Mouse (Mus musculus): ENCODE data around the gene Hist1h2ag. TPM values are rescaled to one million over a fixed set of nuclear protein-coding genes. Genes with fewer than 3 reads are reported as not detected.
A peak's percentile ranks its signal among the peaks of the same experiment; 100 is the strongest.

Hist1h2ag gene
- total RNA-seq, 1 experiment, result 786 TPM

DNA sequence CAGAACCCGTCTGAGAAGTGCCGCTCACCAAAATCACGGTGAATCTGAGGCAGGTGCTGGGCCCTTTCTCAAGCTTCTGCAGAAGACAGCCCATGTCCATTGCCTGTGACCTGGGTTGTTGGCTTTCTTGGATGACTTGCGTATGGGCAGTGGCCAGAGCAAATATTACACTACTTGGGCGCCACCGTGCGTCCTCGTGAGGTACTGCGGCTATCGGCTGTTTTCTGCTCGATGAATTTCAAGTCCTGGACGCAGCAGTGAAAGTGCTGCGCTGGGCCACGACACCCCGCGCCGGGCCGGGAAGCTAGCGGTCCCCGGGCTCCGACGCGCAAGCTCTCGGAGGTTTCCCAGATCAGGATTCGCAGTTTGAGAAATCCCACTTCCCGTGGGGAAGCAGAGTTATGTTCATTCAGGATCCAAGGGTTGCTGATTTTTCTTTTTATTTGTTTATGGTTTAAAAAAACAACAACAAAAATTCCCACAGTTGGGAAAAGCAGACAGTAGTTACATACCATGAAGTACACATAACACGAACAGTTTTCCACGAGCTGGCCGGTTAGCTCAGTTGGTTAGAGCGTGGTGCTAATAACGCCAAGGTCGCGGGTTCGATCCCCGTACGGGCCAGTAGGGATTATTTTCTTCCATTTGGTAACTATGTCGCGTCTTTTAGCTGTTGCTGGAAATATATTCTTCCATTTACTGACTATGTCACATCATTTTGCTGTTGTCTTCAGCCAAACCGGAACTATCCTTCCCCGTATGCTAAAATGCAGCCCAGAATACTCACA, 13.9 kb downstream of the Hist1h2ag start:
- peak overlapping the region; percentile 72 to 83 for H3K4me3 ChIP-seq (ENCODE audit: insufficient read depth in 1 of 2, low read depth in 1 of 2, low read length in 2 of 2, poor library complexity in 1 of 2, severe bottlenecking in 1 of 2)
- no peaks in the 10 kb centered on the region for H3K9me3 ChIP-seq (ENCODE audit: control insufficient read depth, insufficient read depth, low read depth, low read length)
- in situ Hi-C loops (cut with MboI; ENCODE audit: low sequenced_read_pairs in 2 of 2, unreplicated experiment in 2 of 2), result loop anchor here (10.0 to 25.0 kb wide), 7 partner anchors 94 to 1733 kb away; partner anchors contain the start of genes Abt1 (in 1 of the 2), Hist1h1a (in 1 of the 2), Hist1h1d (in 1 of the 2) and Hist1h1t (in 1 of the 2)
- TF ChIP-seq ZNF384 (IDR thresholded peaks at IDR 0.05; ENCODE audit: low read depth, low read length) (0 out of 2 replicates have a peak, but pooled peaks have one; percentile 6), MAFK (IDR thresholded peaks at IDR 0.05; ENCODE audit: insufficient read depth, low read depth, low read length) (peak; percentile 91), ZC3H11A (IDR thresholded peaks at IDR 0.05; ENCODE audit: borderline replicate concordance, low read depth, low read length) (peak; percentile 90), HCFC1 (IDR thresholded peaks at IDR 0.05; ENCODE audit: borderline replicate concordance, insufficient read depth, low read length) (no peak)
- peak overlapping the region; percentile 55; the same call in 1 of the 2 replicates for H3K27ac ChIP-seq (ENCODE audit: insufficient read depth, low read depth, low read length, poor library complexity, severe bottlenecking)
- H3K4me1 ChIP-seq (ENCODE audit: control insufficient read depth in 2 of 2, insufficient read depth in 2 of 2, low read length in 2 of 2, poor library complexity in 1 of 2), result peaks cover 0 to 15% of the 10 kb centered on the region in 2 experiments; a peak in 2 of 4 replicates
- no peak for DNase-seq (ENCODE audit: low read depth, low spot score)
- H3K9ac ChIP-seq (ENCODE audit: insufficient read depth, low read depth, low read length, poor library complexity, severe bottlenecking), result peak overlapping the region; percentile 87
- no peaks in the 10 kb centered on the region for H3K36me3 ChIP-seq (ENCODE audit: control insufficient read depth, insufficient read depth, low read length, poor library complexity, severe bottlenecking)

GRCm38 (mm10) chr13:22026058-22027031, 16.4 kb downstream of the Hist1h2ag start:
- Histone ChIP-seq H3K4me1 (ENCODE audit: control insufficient read depth in 2 of 2, insufficient read depth in 2 of 2, low read length in 2 of 2, poor library complexity in 1 of 2) (peaks cover 0 to 7% of the 10 kb centered on the region in 2 experiments; a peak in 2 of 4 replicates), H3K9ac (ENCODE audit: insufficient read depth, low read depth, low read length, poor library complexity, severe bottlenecking) (peak overlapping the region; percentile 86), H3K27ac (ENCODE audit: insufficient read depth, low read depth, low read length, poor library complexity, severe bottlenecking) (no peak overlapping the region), H3K9me3 (ENCODE audit: control insufficient read depth, insufficient read depth, low read depth, low read length) (no peaks in the 10 kb centered on the region), H3K4me3 (ENCODE audit: insufficient read depth in 1 of 2, low read depth in 1 of 2, low read length in 2 of 2, poor library complexity in 1 of 2, severe bottlenecking in 1 of 2) (peak overlapping the region; percentile 72 to 78), H3K36me3 (ENCODE audit: control insufficient read depth, insufficient read depth, low read length, poor library complexity, severe bottlenecking) (no peaks in the 10 kb centered on the region)
- peak; percentile 98 for TF ChIP-seq ZNF384 (IDR thresholded peaks at IDR 0.05; ENCODE audit: low read depth, low read length)
- peak; percentile 41; the same call in 1 of the 2 replicates for TF ChIP-seq HCFC1 (IDR thresholded peaks at IDR 0.05; ENCODE audit: borderline replicate concordance, insufficient read depth, low read length)
- TF ChIP-seq MAFK (IDR thresholded peaks at IDR 0.05; ENCODE audit: insufficient read depth, low read depth, low read length), result peak; percentile 80
- no peak for TF ChIP-seq CHD2 (IDR thresholded peaks at IDR 0.05; ENCODE audit: low read depth, low read length)
- TF ChIP-seq ZC3H11A (IDR thresholded peaks at IDR 0.05; ENCODE audit: borderline replicate concordance, low read depth, low read length), result 0 out of 2 replicates have a peak, but pooled peaks have one; percentile 14
- in situ Hi-C loops (cut with MboI; ENCODE audit: low sequenced_read_pairs in 2 of 2, unreplicated experiment in 2 of 2), result loop anchor here (10.0 to 25.0 kb wide), 7 partner anchors 92 to 1736 kb away; partner anchors contain the start of genes Abt1 (in 1 of the 2), Hist1h1a (in 1 of the 2), Hist1h1d (in 1 of the 2) and Hist1h1t (in 1 of the 2)
- DNase-seq (ENCODE audit: low read depth, low spot score), result no peak

DNA sequence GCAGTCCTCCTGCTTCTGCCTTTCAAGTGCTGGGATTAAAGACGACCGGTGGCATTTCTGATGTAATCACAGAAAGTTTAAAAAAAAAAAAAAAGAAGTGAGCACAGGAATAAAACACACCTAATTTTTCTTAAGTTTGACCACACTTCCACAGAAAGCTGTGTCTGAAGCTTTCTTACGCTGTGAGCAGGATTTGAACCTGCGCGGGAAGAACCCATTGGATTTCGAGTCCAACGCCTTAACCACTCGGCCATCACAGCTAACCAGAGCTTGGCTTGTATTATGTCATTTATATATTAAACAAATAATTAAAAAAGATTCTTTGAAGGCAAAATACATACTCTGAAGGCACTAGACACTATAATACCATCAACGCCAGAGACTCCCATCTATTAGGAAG, 20.5 kb downstream of the Hist1h2ag start:
- TF ChIP-seq ZNF384 (IDR thresholded peaks at IDR 0.05; ENCODE audit: low read depth, low read length), result peak; percentile 91
- no peak for TF ChIP-seq CHD2 (IDR thresholded peaks at IDR 0.05; ENCODE audit: low read depth, low read length)
- TF ChIP-seq MAFK (IDR thresholded peaks at IDR 0.05; ENCODE audit: insufficient read depth, low read depth, low read length), result peak; percentile 93

GRCm38 (mm10) chr13:22021581-22021980, 21.2 kb downstream of the Hist1h2ag start:
- no peak overlapping the region for H3K27ac ChIP-seq (ENCODE audit: insufficient read depth, low read depth, low read length, poor library complexity, severe bottlenecking)
- TF ChIP-seq CHD2 (IDR thresholded peaks at IDR 0.05; ENCODE audit: low read depth, low read length) (no peak), MAFK (IDR thresholded peaks at IDR 0.05; ENCODE audit: insufficient read depth, low read depth, low read length) (peak; percentile 63; the same call in 1 of the 2 replicates), ZC3H11A (IDR thresholded peaks at IDR 0.05; ENCODE audit: borderline replicate concordance, low read depth, low read length) (no peak)
- H3K4me3 ChIP-seq (ENCODE audit: insufficient read depth in 1 of 2, low read depth in 1 of 2, low read length in 2 of 2, poor library complexity in 1 of 2, severe bottlenecking in 1 of 2), result peak overlapping the region; percentile 52 to 59
- no peaks in the 10 kb centered on the region for H3K36me3 ChIP-seq (ENCODE audit: control insufficient read depth, insufficient read depth, low read length, poor library complexity, severe bottlenecking)
- no peaks in the 10 kb centered on the region for H3K9me3 ChIP-seq (ENCODE audit: control insufficient read depth, insufficient read depth, low read depth, low read length)
- DNase-seq (ENCODE audit: low read depth, low spot score), result no peak
- H3K9ac ChIP-seq (ENCODE audit: insufficient read depth, low read depth, low read length, poor library complexity, severe bottlenecking), result peak overlapping the region; percentile 66
- in situ Hi-C loops (cut with MboI; ENCODE audit: low sequenced_read_pairs in 2 of 2, unreplicated experiment in 2 of 2), result loop anchor here (5.0 to 25.0 kb wide), 3 partner anchors 87 to 759 kb away; no protein-coding TSS in a partner anchor
- H3K4me1 ChIP-seq (ENCODE audit: control insufficient read depth in 2 of 2, insufficient read depth in 2 of 2, low read length in 2 of 2, poor library complexity in 1 of 2), result 0 out of 4 replicates have a peak, but pooled peaks cover 0 to under 1% of the 10 kb centered on the region in 2 experiments

More for the DNA sequence above, 20.5 kb downstream of the Hist1h2ag start:
- H3K9ac ChIP-seq (ENCODE audit: insufficient read depth, low read depth, low read length, poor library complexity, severe bottlenecking), result peak overlapping the region; percentile 66; the same call in 1 of the 2 replicates
- 0 out of 4 replicates have a peak, but pooled peaks cover 0 to 2% of the 10 kb centered on the region in 2 experiments for H3K4me1 ChIP-seq (ENCODE audit: control insufficient read depth in 2 of 2, insufficient read depth in 2 of 2, low read length in 2 of 2, poor library complexity in 1 of 2)
- no peak overlapping the region for H3K27ac ChIP-seq (ENCODE audit: insufficient read depth, low read depth, low read length, poor library complexity, severe bottlenecking)
- H3K9me3 ChIP-seq (ENCODE audit: control insufficient read depth, insufficient read depth, low read depth, low read length), result no peaks in the 10 kb centered on the region
- H3K36me3 ChIP-seq (ENCODE audit: control insufficient read depth, insufficient read depth, low read length, poor library complexity, severe bottlenecking), result no peaks in the 10 kb centered on the region
- in situ Hi-C loops (cut with MboI; ENCODE audit: low sequenced_read_pairs in 2 of 2, unreplicated experiment in 2 of 2), result loop anchor here (5.0 to 25.0 kb wide), 3 partner anchors 87 to 760 kb away; no protein-coding TSS in a partner anchor
- no peak for DNase-seq (ENCODE audit: low read depth, low spot score)
- peak overlapping the region; percentile 52 to 59 for H3K4me3 ChIP-seq (ENCODE audit: insufficient read depth in 1 of 2, low read depth in 1 of 2, low read length in 2 of 2, poor library complexity in 1 of 2, severe bottlenecking in 1 of 2)
